Mouse (Mus musculus): Measurements from ENCODE around the gene Adam11.

The Adam11 gene

DNA sequence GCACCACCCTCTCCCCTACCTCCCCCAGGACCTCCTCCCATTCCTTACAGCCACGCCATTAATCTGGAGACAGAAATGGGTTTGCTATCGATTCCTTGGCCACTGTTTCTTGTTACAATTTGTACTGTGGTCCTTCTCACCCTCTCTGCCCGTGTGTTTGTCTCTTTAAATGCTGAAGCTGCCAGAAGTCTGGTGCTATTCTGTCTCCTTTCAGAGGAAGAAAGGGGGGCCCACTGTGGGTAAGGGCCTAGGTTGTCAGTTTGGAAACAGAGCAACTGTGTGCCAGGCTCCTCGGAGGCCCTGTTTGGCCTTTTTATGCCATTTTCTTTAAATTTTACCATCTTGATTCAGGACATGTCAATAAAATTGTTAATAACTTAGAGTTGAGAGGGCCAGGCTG lies 6.8 kb upstream of the Adam11 start:
- DNase-seq = no peak

DNA sequence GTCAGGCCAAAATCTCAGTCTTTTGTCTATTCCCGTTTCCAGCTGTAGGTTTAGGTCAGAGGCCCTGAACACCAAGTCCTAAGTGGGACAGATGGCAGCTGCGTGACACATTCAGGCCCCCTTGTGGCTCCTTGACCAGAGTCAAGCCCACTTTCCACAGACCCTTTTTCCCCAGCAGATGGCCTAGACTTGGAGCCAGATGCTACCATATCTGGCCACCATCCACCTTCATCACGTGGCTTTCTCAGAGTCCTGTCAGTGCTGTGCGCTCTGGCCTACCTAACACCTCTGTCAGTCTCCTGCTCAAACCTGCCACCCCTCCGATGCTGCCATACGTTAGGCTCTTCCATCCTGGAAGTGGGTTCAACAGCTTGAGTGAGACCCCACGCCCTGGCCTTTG lies 5.8 kb upstream of the Adam11 start:
- DNase-seq = no peak

DNA sequence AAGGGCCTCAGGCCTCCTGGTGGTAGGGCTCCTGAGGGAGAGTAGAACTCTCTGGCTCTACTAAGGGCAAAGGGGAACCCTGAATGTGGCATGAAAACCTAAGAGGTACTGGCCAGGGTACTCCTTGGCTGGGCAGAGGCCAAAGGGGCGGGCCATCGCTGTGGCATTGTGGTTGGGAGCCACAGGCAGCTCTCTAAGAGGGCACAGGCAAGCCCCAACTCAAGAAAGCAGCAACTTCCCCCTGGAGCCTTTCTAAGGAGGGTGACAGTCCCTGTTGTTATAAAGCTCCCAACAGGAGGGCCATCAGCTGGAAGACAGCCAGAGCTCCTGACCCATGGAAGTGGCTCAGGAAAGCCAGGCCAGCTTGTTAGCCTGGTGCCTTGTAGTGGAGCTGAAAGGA lies 2.3 kb upstream of the Adam11 start:
- DNase-seq = no peak

DNA sequence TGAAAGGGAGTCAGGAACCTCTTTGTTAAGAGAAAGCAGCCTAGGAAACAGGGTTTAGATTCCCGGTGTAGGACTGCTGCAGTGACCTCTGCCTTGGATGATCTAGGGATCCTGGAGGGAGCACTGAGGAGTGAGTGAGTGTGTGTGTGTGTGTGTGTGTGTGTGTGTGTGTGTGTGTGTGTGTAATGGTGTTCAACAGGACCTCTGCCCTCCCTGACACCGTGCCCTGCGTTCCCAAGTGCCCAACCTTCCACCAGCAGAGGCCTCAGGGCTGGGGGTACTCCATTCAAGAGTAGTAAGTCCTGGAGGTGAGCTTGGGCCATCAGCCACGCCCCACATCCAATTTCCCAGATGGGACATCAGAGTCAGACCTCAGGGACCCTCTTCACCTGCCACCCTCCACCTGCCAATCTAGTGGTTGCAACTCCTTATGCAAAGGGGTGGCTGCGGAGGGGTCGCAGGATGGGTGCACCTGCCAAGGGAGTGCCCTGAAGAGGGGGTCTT lies 382 bp upstream of the Adam11 start:
- DNase-seq = no peak

- DNase-seq = no peak
Observed at GRCm38 (mm10) chr11:102762248-102762647, 1.0 kb downstream of the Adam11 start.

DNA sequence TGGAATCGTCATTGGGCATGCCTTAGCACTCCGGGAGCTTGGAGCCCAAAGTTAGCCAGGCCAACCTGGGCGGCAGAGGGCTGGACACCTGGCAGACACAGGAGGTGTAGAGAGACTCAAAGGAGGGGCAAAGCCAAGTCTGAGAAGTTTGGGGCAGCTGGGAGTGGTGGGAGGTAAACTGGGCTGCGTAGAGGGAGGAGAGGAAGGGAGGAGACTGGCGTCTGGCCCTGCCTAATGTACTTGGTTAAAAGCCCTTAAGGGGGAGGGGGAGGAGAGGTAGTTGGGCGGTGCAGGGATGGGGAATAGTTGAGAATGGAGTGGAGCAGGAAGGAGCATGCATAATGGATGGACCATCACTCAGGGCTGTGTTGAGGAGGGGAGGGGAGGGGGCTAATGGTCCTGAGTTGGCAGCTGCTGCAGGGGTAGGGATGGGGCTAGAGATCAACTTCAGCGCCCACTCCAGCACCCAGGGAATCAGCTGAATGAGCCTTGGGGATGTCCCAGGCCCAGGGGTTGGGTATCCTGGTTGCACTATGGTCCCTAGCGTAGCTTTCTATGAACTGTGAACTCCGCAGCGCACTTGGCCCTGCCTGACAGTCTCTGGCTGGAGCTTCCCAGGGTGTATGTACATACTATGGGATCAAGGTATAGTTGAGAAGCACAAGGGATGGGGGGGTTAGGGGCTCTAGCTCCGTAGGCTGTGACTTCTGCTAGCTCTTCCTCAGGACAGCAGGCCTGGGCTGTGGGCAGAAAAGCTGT lies 1.9 kb downstream of the Adam11 start:
- no peak for DNase-seq

DNA sequence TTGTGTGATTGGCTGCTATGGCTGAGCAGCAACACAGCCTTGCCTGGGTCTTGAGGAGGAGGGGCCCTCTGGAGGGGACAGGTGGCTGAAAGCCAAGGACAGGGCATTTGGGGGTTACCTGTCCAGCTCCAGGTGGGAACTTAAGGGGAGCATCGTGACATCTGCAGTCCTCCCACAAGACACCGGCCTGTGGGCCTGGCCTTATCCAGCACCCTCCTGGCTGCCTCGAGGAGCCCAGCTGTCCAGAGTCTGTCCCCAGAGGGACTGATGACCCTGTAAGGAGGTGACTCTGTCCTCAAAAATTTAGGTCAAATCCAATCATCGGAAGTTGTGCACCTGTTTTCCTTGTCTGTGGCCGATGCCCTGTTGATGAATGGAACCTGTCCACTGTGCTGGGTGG lies 4.2 kb downstream of the Adam11 start:
- DNase-seq = no peak

DNA sequence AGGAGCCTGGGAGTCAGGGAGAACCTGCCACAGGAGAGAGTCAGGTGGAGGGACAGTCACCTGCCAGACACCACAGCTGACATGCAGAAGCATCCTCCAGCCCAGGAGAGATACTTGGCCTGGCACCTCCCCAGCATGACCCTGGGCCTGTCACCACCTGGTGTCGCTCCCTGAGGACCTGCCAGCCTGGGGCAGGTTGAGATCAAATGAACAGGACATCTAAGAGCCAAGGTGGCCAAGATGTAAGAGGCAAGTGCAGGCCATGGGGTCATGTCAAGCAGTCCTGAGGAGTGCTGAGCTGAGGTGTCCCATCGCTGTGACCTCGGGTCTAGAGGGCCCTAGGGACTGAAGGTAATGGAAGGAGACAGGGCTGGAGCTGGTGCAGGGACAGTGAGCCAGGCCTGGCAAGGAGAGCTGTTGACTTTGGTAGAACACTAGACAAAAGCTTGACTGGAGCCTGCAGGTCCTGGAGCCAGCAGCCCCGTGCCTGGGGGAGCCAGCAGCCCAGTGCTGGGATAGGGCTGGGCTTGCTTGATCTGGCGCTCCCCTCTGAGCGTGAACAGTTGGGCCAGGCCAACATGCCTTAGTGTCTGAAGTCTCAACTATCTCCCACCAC lies 5.9 kb downstream of the Adam11 start:
- DNase-seq = no peak

DNA sequence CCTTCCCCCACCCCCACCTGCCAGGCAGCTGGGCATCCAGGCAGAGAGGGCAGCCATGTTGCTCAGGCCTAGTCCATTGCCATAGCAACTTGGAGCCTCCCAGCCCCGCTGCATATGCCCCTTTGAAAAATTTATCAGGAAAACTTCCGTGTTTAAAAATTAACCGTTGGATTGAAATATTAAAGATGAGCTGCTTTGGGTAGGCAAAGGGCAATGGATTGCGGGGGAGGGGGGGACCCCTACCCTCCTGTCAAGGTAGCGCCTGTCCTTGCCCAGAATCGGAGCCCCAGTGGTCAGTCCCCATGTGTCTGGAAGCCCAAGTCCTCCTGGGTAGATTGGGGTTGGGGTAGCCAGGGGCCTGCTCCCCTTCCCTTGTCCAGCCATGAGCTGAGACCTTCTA lies 7.9 kb downstream of the Adam11 start:
- no peak for DNase-seq

DNA sequence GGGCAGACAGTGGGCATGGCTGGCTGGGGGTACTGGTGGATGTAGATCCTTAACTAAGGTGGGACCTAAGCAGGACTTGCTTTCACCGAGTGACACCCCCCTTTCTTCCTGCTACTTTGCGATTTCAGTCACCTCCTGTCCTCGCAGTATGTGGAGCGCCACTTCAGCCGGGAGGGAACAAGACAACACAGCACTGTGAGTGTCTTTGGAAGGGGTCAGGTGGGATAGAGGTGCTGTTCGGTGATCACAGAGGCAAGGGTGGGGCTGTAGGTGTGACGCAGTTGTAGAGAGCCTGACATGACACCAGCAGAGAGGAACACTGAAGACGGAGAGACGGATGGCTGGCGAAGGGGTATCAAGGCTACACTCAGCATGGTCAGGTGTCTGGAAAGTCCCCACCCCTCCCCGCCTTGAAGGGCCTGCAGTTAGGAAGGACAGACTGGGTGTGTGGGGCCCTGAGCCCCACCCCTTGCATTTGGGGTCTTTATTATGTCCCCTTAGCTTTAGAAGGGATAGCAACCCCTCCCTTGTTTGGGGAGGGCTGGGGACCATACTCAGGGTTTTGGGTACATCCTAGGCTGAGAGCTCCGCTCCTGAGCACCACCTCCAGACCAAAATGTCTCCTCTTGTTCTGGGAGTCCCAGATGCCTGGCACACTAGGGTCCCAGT lies 8.9 kb downstream of the Adam11 start:
- DNase-seq = no peak

- DNase-seq = no peak
Observed at GRCm38 (mm10) chr11:102770662-102771435, 9.6 kb downstream of the Adam11 start.

DNA sequence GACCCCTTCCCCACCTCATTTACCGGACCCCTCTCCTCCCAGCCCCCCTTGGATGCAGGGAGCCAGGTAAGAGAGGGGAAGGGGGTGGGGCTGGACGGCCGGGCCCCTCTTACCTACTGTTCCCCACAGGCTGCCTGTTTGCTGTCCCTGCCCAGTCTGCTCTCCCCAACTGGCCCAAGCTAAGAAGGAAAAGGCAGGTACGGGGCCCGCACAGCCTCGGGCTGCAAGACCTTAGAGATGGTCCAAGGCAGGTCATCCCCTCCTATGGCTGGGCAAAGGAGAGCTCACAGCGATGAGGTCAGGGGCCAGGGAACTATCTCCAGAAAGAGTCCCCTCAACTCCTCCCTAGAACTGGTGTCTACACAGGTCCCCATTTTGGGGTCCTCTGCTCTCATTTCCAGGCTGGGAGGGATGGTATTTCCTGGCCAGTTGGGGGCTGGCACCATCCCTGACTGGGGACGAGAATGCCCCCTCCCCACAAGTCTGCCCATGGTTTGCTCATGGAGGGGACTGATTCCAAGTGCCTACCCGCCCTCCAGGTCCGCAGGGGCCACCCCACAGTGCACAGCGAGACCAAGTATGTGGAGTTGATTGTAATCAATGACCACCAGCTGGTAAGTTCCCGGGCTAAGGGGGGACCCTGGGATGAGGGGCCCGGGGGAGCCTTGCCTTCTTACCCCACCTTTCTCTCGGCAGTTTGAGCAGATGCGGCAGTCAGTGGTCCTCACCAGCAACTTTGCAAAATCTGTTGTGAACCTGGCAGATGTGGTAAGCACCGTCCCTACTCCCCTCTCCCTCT lies 10.9 kb downstream of the Adam11 start:
- DNase-seq = no peak

- no peak for DNase-seq
Observed at GRCm38 (mm10) chr11:102772771-102773700, 11.8 kb downstream of the Adam11 start.

GRCm38 (mm10) chr11:102773713-102774611 lies 12.7 kb downstream of the Adam11 start:
- DNase-seq = peak; percentile 89

- DNase-seq = peak; percentile 85
Observed at GRCm38 (mm10) chr11:102774621-102775141, 13.4 kb downstream of the Adam11 start.

GRCm38 (mm10) chr11:102777598-102777997 lies 16.4 kb downstream of the Adam11 start:
- peak; percentile 84 for DNase-seq

DNA sequence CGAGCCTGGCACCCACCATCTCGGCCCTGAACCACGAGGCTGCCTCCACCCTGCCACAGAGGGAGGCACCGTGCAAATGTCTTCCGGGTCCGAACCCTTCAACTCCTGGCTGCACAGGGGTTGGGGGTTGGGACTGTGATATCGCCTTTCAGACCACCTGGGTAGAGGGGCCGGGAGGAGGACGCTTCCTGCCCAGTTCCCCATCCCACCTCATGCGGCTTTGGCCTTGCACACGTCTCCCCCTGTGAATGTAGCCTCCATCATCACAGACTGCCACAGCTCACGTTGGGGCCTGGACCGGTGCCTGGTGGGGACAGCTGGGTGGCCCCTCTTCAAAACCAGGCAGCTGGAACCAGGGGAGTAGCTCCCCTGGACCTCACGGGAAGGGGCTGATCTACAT lies 16.9 kb downstream of the Adam11 start:
- no peak for DNase-seq

GRCm38 (mm10) chr11:102778597-102778996 lies 17.4 kb downstream of the Adam11 start:
- no peak for DNase-seq

DNA sequence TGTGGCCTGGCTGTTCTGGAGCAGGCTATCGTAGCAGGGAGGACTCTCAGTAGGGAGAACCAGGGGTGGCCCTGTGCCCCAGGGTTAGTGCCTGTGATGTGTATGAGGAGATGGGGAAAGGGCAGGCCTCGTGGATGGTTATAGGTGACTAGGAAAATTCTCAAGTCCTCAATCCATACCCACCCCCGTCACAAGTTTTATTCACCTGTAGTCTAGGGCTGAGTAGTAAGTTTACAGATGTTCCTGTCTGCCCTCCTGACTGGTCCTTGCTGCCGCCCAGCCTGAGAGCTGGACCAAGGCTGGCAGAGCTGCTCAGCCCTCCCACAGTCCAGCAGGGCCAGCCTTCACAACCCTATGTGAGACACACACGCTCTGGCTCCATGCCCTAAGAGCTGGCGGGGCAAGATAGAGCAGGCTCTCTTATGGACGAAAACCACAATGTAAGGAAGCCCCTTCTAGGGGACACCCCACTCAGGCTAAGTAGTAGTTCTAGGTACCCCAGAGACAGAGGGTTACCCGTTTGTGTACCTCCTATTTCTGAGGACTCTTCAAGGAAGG lies 17.9 kb downstream of the Adam11 start:
- no peak for DNase-seq
